Mouse (Mus musculus) brain, embryonic 18.5 days (tissue): ENCODE measurements at regions not wholly inside any gene's neighbourhood (a gene's known extent, or its start where the extent isn't known, plus 50 kb on each side); places are given as distances from the start of the nearest gene placed in this dataset.

Experiments
- DNase-seq: peaks from one replicate; pipeline ENCODE4 v3.0.0-alpha.2; 2012; ENCODE audit warnings: low read depth, low spot score

- no peak for DNase-seq
These were observed 51.7 kb upstream of the Rasgrf1 start for GRCm38 (mm10) chr9:89858005-89858404.

GRCm38 (mm10) chr9:89850491-89851282 lies 59.0 kb upstream of the Rasgrf1 start:
- peak; percentile 68 for DNase-seq

- peak; percentile 66 for DNase-seq
These were observed 59.8 kb upstream of the Rasgrf1 start for GRCm38 (mm10) chr9:89849947-89850346.

GRCm38 (mm10) chr9:89848571-89848970 lies 61.1 kb upstream of the Rasgrf1 start:
- DNase-seq, result no peak

GRCm38 (mm10) chr9:89846973-89847372 lies 62.7 kb upstream of the Rasgrf1 start:
- no peak for DNase-seq

- no peak for DNase-seq
These were observed 67.0 kb upstream of the Rasgrf1 start for GRCm38 (mm10) chr9:89842776-89843089.

- DNase-seq, result no peak
These were observed 67.6 kb upstream of the Rasgrf1 start for GRCm38 (mm10) chr9:89841866-89842775.

- no peak for DNase-seq
These were observed 68.3 kb upstream of the Rasgrf1 start for GRCm38 (mm10) chr9:89841371-89841770.

- no peak for DNase-seq
These were observed 73.1 kb upstream of the Rasgrf1 start for GRCm38 (mm10) chr9:89836454-89837245.

- DNase-seq, result no peak
These were observed 76.1 kb upstream of the Rasgrf1 start for GRCm38 (mm10) chr9:89833596-89833995.

- DNase-seq, result no peak
These were observed 77.9 kb upstream of the Rasgrf1 start for GRCm38 (mm10) chr9:89831855-89832254.

- no peak for DNase-seq
These were observed 81.6 kb upstream of the Rasgrf1 start for GRCm38 (mm10) chr9:89828156-89828555.

GRCm38 (mm10) chr9:89827564-89827963 lies 82.1 kb upstream of the Rasgrf1 start:
- no peak for DNase-seq

GRCm38 (mm10) chr9:89826712-89827548 lies 82.8 kb upstream of the Rasgrf1 start:
- DNase-seq, result peak; percentile 46

- no peak for DNase-seq
These were observed 83.6 kb upstream of the Ankrd34c start for GRCm38 (mm10) chr9:89821853-89822243.

- DNase-seq, result no peak
These were observed 83.0 kb upstream of the Ankrd34c start for GRCm38 (mm10) chr9:89821109-89821852.

GRCm38 (mm10) chr9:89813616-89814318 lies 75.5 kb upstream of the Ankrd34c start:
- DNase-seq, result no peak

GRCm38 (mm10) chr9:89807381-89807780 lies 69.1 kb upstream of the Ankrd34c start:
- DNase-seq, result no peak

GRCm38 (mm10) chr9:89802658-89803057 lies 64.4 kb upstream of the Ankrd34c start:
- DNase-seq, result no peak

GRCm38 (mm10) chr9:89793018-89793417 lies 54.7 kb upstream of the Ankrd34c start:
- no peak for DNase-seq
